Mouse (Mus musculus): Measurements from ENCODE around the gene Eif4ebp2. TPM values are rescaled to one million over a fixed set of nuclear protein-coding genes. Genes with fewer than 3 reads are reported as not detected.

Gene Eif4ebp2
- total RNA-seq, 2 experiments from 2014 or later, result 71.4 to 75.2 TPM

GRCm38 (mm10) chr10:61394476-61395136 is 57.9 kb downstream of the Eif4ebp2 start:
- no peak for DNase-seq (ENCODE audit: low spot score)
- intact Hi-C loops (cut with DNase I), result loop anchor here (5.0 kb wide), 1 partner anchor 187 kb away; no protein-coding TSS in a partner anchor

DNA sequence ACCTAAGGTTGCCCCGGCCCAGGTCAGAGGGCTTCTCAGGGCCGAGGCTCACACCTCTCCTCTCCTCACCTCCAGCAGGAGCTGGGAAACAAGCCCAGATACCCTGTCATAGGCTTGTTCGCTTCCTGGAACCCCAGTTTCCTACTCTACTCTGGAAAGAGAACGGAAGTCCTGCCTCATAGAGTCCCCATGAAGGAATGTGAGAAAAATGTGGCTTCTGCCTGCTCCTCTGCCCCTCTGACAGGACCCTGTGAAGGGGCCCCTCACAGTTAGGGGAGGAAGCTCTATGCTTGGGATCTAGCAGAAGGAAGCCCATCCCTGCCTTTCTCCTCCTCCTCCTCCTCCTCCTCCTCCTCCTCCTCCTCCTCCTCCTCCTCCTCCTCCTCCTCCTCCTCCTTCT is 59.9 kb downstream of the Eif4ebp2 start:
- intact Hi-C loops (cut with DNase I), result no loop called here
- DNase-seq (ENCODE audit: low spot score), result no peak

DNA sequence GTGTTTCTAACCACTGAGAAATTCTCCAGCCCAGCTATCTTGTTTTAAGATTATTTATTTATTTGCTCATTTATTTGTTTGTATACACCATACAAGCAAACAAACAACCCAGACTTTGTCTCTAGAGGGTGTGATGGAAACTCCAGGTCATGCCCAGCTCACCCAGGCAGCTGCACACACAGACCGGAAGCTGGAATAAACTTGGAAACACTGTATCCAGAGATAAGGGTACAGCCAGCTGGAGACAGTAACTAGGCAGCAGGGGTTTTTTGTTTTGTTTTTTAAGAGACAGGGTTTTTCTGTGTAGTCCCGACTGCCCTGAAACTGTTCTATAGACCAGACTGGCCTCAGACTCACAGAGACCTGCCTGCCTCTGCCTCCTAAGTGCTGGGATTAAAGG is 62.3 kb downstream of the Eif4ebp2 start:
- DNase-seq (ENCODE audit: low spot score), result no peak
- intact Hi-C loops (cut with DNase I), result no loop called here

DNA sequence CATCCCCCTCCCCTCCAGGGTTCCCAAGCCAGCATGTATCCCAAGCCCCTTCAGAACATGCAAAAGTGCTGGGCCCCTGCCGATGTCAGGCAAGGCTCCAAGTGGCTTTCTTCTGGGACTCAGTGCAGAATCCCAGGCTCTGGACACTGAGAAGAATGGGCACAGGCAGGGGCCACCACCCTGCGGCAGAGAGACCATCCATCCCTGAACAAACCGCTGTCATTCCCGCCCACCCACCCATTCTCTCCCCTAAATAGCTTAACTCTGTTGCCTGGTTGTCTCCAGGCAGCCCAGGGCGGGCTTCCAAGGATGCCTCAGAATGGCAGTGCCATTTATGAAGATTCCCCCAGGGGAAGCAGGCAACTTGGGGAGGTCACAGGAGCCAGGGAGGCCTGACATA is 63.4 kb downstream of the Eif4ebp2 start:
- no peak for DNase-seq (ENCODE audit: low spot score)
- intact Hi-C loops (cut with DNase I), result no loop called here

DNA sequence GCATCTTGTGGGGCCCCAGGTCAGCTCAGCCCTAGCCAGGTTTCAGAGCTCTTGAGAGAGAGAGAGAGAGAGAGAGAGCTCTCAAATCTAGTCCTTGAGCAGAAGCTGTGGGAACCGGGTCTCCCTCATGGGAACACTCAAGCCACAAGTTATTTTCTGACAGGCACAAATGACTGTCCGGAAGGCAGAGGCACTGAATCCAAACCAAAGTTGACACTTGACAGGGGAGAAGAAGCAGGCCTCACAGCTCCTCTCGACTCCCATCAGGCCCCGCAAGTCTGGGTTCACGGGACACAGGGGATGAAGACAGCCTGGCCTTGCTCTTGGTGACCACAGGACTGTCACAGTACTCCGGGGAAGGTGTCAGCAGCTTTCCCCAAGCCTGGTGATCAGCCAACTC is 66.2 kb downstream of the Eif4ebp2 start:
- intact Hi-C loops (cut with DNase I), result no loop called here
- no peak for DNase-seq (ENCODE audit: low spot score)

DNA sequence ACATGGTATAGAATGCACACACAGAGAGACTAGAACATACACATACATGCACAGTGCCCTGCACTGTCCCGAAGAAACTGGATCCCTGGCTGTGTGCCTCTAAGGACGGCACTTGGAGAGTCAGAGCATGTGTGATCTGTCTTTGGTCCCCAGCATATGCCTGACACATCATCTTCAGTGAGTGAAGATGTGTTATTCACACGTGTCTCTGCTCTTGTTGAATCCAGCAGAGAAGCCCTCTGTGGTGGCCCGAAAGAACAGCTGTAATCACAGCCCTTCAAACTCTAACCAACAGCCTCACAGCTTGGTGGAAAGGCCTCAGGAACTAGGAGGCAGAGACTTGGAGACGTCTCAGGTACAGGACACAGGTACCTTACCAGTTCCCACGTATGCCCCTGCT is 67.3 kb downstream of the Eif4ebp2 start:
- intact Hi-C loops (cut with DNase I), result no loop called here
- DNase-seq (ENCODE audit: low spot score), result no peak

- no peak for DNase-seq (ENCODE audit: low spot score)
- intact Hi-C loops (cut with DNase I), result loop anchor here (2.0 kb wide), 1 partner anchor 17 kb away; no protein-coding TSS in a partner anchor
These were observed 68.8 kb downstream of the Eif4ebp2 start for GRCm38 (mm10) chr10:61383715-61384047.

GRCm38 (mm10) chr10:61383021-61383714 is 69.3 kb downstream of the Eif4ebp2 start, which contains the start of gene Pald1:
TSS of gene Pald1 (minus strand) at chr10:61383530.
- intact Hi-C loops (cut with DNase I), result loop anchor here (2.0 kb wide), 1 partner anchor 16 kb away; no protein-coding TSS in a partner anchor

DNA sequence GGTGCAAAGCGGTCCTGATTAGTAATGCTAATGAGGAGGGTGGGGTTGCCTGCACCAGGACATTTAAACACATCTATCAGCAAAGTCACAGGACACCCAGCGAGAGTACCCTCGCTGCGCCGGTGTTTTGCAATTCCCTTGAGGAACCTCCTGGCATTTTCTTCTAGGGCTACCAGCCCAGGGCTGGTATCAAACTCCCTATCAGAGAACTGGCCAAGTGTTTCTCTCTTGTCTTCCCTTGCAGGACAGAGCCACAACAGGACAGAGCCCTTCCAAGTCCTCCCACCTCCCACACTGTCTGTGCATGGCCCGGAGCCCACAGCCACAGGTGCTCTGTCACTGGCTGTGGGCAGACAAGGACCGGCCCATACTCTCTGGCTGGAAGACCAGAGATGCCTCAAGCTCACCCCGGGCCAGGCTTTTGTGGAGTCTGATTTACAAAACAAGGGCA is 70.2 kb downstream of the Eif4ebp2 start:
- no peak for DNase-seq (ENCODE audit: low spot score)
- intact Hi-C loops (cut with DNase I), result loop anchor here (2.0 kb wide), 1 partner anchor 16 kb away; no protein-coding TSS in a partner anchor

More at GRCm38 (mm10) chr10:61383021-61383714, 69.3 kb downstream of the Eif4ebp2 start, which contains the start of gene Pald1:
- DNase-seq (ENCODE audit: low spot score), result peak; percentile 85

GRCm38 (mm10) chr10:61381823-61382222 is 70.6 kb downstream of the Eif4ebp2 start:
- peak; percentile 39 for DNase-seq (ENCODE audit: low spot score)
- intact Hi-C loops (cut with DNase I), result loop anchor here (2.0 kb wide), 1 partner anchor 15 kb away; no protein-coding TSS in a partner anchor

GRCm38 (mm10) chr10:61380186-61380585 is 72.3 kb downstream of the Eif4ebp2 start:
- intact Hi-C loops (cut with DNase I), result no loop called here
- peak; percentile 54 for DNase-seq (ENCODE audit: low spot score)

- intact Hi-C loops (cut with DNase I), result no loop called here
- DNase-seq (ENCODE audit: low spot score), result no peak
These were observed 73.0 kb downstream of the Eif4ebp2 start for GRCm38 (mm10) chr10:61379340-61380040.

- intact Hi-C loops (cut with DNase I), result no loop called here
- no peak for DNase-seq (ENCODE audit: low spot score)
These were observed 73.8 kb downstream of the Eif4ebp2 start for GRCm38 (mm10) chr10:61378698-61379097.

Other genes starting within 250 kb of the Eif4ebp2 start
- gene Adamts14, start 179.2 kb downstream of the Eif4ebp2 start, total RNA-seq (2021), result 1 to 10 TPM; 1.6 to 2.4 TPM
- not detected for gene Prf1, start 154.8 kb downstream of the Eif4ebp2 start, total RNA-seq (2021)
- 10 to 100 TPM; 16.1 to 21.9 TPM for gene Pald1, start 69.1 kb downstream of the Eif4ebp2 start, total RNA-seq (2021)
- gene Nodal, start 34.7 kb downstream of the Eif4ebp2 start, total RNA-seq (2021), result under 1 TPM in 1 of 2 experiments, not detected in 1; 0.10 TPM
- gene Lrrc20, start 23.1 kb upstream of the Eif4ebp2 start, total RNA-seq (2021), result 10 to 100 TPM; 30.1 to 31.3 TPM
- gene Npffr1, start 142.8 kb upstream of the Eif4ebp2 start, total RNA-seq (2021), result not detected
- gene Ppa1, start 195.9 kb upstream of the Eif4ebp2 start, total RNA-seq (2021), result 10 to 100 TPM; 63.9 to 70.1 TPM
- gene Sar1a, start 227.6 kb upstream of the Eif4ebp2 start, total RNA-seq (2021), result 100 to 1,000 TPM; 142 to 152 TPM
- 10 to 100 TPM; 22.5 to 22.9 TPM for gene Tysnd1, start 242.9 kb upstream of the Eif4ebp2 start, total RNA-seq (2021)

Data from heart, postnatal 25 days (tissue).